Mouse (Mus musculus) thymus, adult 2 months (tissue): Measurements from ENCODE around the gene Clstn3. TPM values are rescaled to one million over a fixed set of nuclear protein-coding genes. Genes with fewer than 3 reads are reported as not detected.

Experiments
- DNase-seq: peaks from one replicate; pipeline ENCODE4 v3.0.0; 2021
- H3K27ac ChIP-seq: fragments of 200-500 bp; 2 replicates; pipeline ENCODE4 v1.5.1; 2012; ENCODE audit warnings: low read length, control low read depth; ENCODE audit not compliant: control insufficient read depth, insufficient read depth
- H3K27me3 ChIP-seq: fragments of 200-500 bp; 2 replicates; pipeline ENCODE4 v1.6.1; 2012; ENCODE audit warnings: mild to moderate bottlenecking, low read length, moderate library complexity, mixed read lengths; ENCODE audit not compliant: control insufficient read depth, insufficient read depth
- H3K36me3 ChIP-seq: fragments of 200-500 bp; 2 replicates; pipeline ENCODE4 v1.6.1; 2012; ENCODE audit warnings: mild to moderate bottlenecking, low read length, moderate library complexity; ENCODE audit not compliant: control insufficient read depth, insufficient read depth
- H3K4me1 ChIP-seq: fragments of 200-500 bp; replicated peaks from 2 replicates; pipeline ENCODE4 v1.6.1; 2012; ENCODE audit warnings: low read length; ENCODE audit not compliant: control insufficient read depth, insufficient read depth
- H3K4me3 ChIP-seq: fragments of 200-500 bp; 2 replicates; pipeline ENCODE4 v1.5.1; 2012; ENCODE audit warnings: mild to moderate bottlenecking, low read length, control low read depth, moderate library complexity; ENCODE audit not compliant: control insufficient read depth, insufficient read depth
- CTCF ChIP-seq: fragments of 200-500 bp; IDR thresholded peaks from 2 replicates; pipeline ENCODE4 v1.5.1; 2012; ENCODE audit warnings: mild to moderate bottlenecking, control low read depth, low read length, moderate library complexity, borderline replicate concordance; ENCODE audit not compliant: control insufficient read depth, poor library complexity, insufficient read depth; ENCODE audit errors: extremely low read depth
- POLR2A ChIP-seq: fragments of 200-500 bp; IDR thresholded peaks from 2 replicates; pipeline ENCODE4 v1.6.1; 2012; ENCODE audit warnings: mild to moderate bottlenecking, low read length, control low read depth, moderate library complexity; ENCODE audit not compliant: control insufficient read depth, poor library complexity, insufficient read depth; ENCODE audit errors: extremely low read depth
- WGBS: fragments of 180-500 bp; shearing (Covaris S2); methylation state at CpG from one replicate; pipeline ENCODE4 v1.1.7; 2018; 5-methylcytosine and 5-hydroxymethylcytosine counted together
- polyA plus RNA-seq: library from polyadenylated mRNA; depleted of rRNA; stranded (reverse); fragments of >200 nt; gene quantifications from 2 replicates; pipeline ENCODE4 v1.2.3, GENCODE M21; 2012

Clstn3 gene
- polyA plus RNA-seq, 1 experiment, result 9.0 TPM

- Histone ChIP-seq H3K27ac (peak overlapping the region; percentile 63), H3K4me3 (peak overlapping the region; percentile 58), H3K36me3 (no peaks in the 10 kb centered on the region), H3K27me3 (no peaks in the 10 kb centered on the region), H3K4me1 (peaks cover 11% of the 10 kb centered on the region)
- no peak for TF ChIP-seq POLR2A
- peak; percentile 71; the same call in 1 of the 2 replicates for TF ChIP-seq CTCF
- under 1% methylated on average over 21 of the region's 21 CpGs for WGBS
- peak; percentile 91 for DNase-seq
Observed at GRCm38 (mm10) chr6:124415347-124416088, 49.1 kb downstream of the Clstn3 start.

- WGBS, result under 1% methylated on average over 36 of the region's 36 CpGs
- Histone ChIP-seq H3K27ac (peak within 1 kb of the TSS; percentile 63), H3K36me3 (no peaks in the 10 kb centered on the region), H3K27me3 (no peaks in the 10 kb centered on the region), H3K4me3 (peak within 1 kb of the TSS; percentile 58), H3K4me1 (peaks cover 11% of the 10 kb centered on the region)
- DNase-seq, result peak; percentile 95
- TF ChIP-seq POLR2A (no peak), CTCF (no peak)
Observed at GRCm38 (mm10) chr6:124414927-124415325, 49.7 kb downstream of the Clstn3 start, which contains the start of gene Pex5. Gene Pex5 (minus strand): TSS chr6:124415067.

GRCm38 (mm10) chr6:124414150-124414926, 50.3 kb downstream of the Clstn3 start:
- Histone ChIP-seq H3K36me3 (0 out of 2 replicates have a peak, but pooled peaks cover under 1% of the 10 kb centered on the region), H3K27me3 (no peaks in the 10 kb centered on the region), H3K4me1 (peaks cover 11% of the 10 kb centered on the region), H3K4me3 (peak overlapping the region; percentile 58), H3K27ac (no peak overlapping the region)
- peak; percentile 60 for DNase-seq
- TF ChIP-seq POLR2A (no peak), CTCF (no peak)
- 3% methylated on average over 45 of the region's 45 CpGs for WGBS

GRCm38 (mm10) chr6:124413770-124414149, 50.8 kb downstream of the Clstn3 start:
- no peak overlapping the region for H3K27ac ChIP-seq
- H3K4me3 ChIP-seq, result no peak overlapping the region

GRCm38 (mm10) chr6:124408355-124408754, 56.2 kb downstream of the Clstn3 start:
- H3K4me1 ChIP-seq, result peaks cover 3% of the 10 kb centered on the region; the same call in 1 of the 2 replicates
- H3K27ac ChIP-seq, result no peak overlapping the region
- peaks cover 34% of the 10 kb centered on the region for H3K36me3 ChIP-seq
- H3K27me3 ChIP-seq, result no peaks in the 10 kb centered on the region
- DNase-seq, result no peak
- TF ChIP-seq CTCF, result no peak
- no peak for TF ChIP-seq POLR2A
- H3K4me3 ChIP-seq, result no peak overlapping the region
- 95% methylated on average over 5 of the region's 5 CpGs for WGBS

More at GRCm38 (mm10) chr6:124413770-124414149, 50.8 kb downstream of the Clstn3 start:
- H3K4me1 ChIP-seq, result peaks cover 11% of the 10 kb centered on the region
- DNase-seq, result no peak
- WGBS, result 64% methylated on average over 3 of the region's 3 CpGs
- TF ChIP-seq POLR2A, result no peak
- no peak for TF ChIP-seq CTCF
- no peaks in the 10 kb centered on the region for H3K27me3 ChIP-seq
- peaks cover 4% of the 10 kb centered on the region; the same call in 1 of the 2 replicates for H3K36me3 ChIP-seq

GRCm38 (mm10) chr6:124407180-124407579, 57.4 kb downstream of the Clstn3 start:
- no peak for DNase-seq
- Histone ChIP-seq H3K27me3 (no peaks in the 10 kb centered on the region), H3K27ac (no peak overlapping the region), H3K4me1 (no peaks in the 10 kb centered on the region), H3K36me3 (peaks cover 42% of the 10 kb centered on the region), H3K4me3 (no peak overlapping the region)
- TF ChIP-seq POLR2A (no peak), CTCF (no peak)

GRCm38 (mm10) chr6:124406326-124406725, 58.3 kb downstream of the Clstn3 start:
- DNase-seq, result no peak
- Histone ChIP-seq H3K4me1 (no peaks in the 10 kb centered on the region), H3K27me3 (no peaks in the 10 kb centered on the region), H3K27ac (no peak overlapping the region), H3K4me3 (no peak overlapping the region), H3K36me3 (peaks cover 44% of the 10 kb centered on the region)
- WGBS, result 97% methylated on average over 10 of the region's 10 CpGs
- TF ChIP-seq POLR2A, result no peak
- no peak for TF ChIP-seq CTCF
